Mouse (Mus musculus): Measurements from ENCODE around the gene Wiz.

DNA sequence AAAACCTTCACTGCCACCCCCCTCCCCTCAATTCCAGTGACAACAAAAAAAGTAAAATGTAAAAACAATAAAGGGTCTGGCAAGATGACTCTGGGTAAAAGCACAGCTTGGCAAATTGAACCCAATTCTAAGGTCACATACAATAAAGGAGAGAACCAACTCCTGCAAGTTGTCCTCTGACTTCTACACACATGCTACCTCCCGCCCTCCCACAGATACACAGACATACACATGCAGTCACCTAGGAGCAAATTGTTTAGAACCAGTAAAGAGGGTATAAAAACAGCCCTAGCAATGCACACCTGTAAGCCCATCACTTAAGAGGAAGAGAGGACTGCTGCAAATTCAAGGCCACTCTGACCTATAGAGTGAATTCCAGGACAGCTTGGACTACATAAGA, 66.4 kb downstream of the Wiz start:
- TF ChIP-seq CTCF (IDR thresholded peaks at IDR 0.05; ENCODE audit: control insufficient read depth, insufficient read depth, insufficient replicate concordance, low read depth, low read length) (no peak), POLR2A (IDR thresholded peaks at IDR 0.05; ENCODE audit: control insufficient read depth, low read depth, low read length) (no peak)
